Mouse (Mus musculus) urinary bladder, postnatal 36 days (tissue): Measurements from ENCODE around the gene Mrps10.
"Not testable (repeated sequence)": the region's sequence is repeated elsewhere in the genome, so short reads cannot be mapped to it uniquely, and the experiment has no call there.

Experiments
- DNase-seq, 2 experiments: peaks; one replicate each; pipeline ENCODE4 v3.0.0; 2022; ENCODE audit warnings: low spot score in 2 of 2, mixed read lengths in 1 of 2

Gene Mrps10

DNA sequence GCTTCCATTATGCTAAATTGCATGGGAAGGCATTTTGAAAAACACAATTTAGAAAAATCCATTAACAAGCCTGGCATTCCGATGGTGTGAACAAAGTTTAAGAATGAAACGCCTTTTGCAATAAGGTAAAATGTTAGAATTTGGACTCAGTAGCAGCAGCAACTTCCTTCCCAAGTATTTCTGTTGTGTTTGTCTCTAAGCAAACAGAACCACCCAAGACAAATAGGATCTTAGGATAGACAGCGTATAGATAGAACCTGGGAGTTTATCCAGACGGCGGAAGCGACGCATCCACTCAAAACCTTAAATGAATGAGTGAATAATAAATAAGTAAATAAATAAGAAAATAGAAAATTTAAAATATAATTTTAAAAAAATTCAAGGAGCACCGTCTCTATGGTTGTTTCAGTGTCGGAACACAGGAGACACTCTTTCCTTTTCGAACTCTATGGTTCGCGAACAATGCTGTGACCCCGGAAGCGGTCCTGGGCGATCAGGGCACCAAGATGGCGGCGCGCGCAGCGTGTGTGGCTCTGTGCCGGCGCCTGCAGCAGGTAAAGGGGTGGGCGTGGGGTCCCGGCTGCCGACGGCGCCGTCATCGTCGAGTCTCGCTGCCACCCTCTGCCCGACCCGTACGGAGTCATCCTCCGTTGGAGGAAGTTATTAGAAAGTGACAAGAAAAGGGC, at the start of gene Mrps10:
TSS of gene Mrps10 (plus strand) at position 487 of the 686 bp plus-strand sequence.
- DNase-seq, result peak; percentile 67 to 81

DNA sequence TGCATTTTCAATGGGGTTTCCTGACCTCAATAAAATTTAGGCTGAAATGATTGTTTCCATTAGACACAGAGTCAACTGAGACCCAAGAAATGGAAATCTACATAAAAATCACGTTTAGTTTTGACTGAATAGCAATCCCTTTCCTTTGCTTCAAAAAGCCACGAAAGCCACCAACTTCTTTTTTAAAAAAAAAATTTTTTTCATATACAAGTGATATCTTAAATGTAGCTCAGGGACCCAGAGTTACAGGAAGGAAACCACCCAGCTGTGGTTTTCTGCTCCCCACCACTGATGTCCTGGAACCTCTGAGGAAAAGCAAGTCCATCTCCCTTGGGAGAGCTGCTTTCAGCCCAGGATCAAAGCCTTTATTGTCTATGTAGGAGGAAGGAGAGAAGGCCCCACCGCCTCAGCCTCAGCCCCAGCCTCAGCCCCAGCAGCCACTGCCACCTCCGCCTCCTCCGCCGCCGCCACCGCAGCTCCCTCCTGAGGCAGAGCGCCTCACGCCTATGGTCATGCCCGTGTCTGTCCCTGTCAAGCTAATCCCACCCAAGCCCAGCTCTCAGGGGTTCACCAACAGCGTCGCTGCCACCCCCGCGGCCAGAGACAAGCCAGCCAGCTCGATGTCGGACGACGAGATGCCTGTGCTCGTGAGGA, 49.6 kb upstream of the Mrps10 start:
- DNase-seq, result no peak

DNA sequence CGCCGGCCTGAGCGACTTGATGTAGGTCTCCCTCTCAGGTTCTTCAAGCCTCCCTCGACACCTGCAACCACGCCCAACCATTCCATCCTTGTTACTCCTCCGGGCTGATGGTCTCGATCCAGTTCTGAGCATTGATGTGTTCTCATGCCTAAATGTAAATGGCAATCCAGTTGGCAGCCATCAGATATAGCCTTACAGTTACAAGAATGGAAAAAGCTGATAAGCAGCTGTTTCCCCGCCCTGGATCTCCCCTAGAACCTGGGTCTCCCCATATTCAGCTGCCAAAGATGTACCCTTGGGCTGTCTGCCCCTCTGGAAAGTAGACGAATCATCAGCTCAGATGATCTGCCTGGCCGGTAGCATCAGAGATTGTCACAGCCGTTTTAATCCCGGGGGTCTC, 48.9 kb upstream of the Mrps10 start:
- DNase-seq, result no peak

DNA sequence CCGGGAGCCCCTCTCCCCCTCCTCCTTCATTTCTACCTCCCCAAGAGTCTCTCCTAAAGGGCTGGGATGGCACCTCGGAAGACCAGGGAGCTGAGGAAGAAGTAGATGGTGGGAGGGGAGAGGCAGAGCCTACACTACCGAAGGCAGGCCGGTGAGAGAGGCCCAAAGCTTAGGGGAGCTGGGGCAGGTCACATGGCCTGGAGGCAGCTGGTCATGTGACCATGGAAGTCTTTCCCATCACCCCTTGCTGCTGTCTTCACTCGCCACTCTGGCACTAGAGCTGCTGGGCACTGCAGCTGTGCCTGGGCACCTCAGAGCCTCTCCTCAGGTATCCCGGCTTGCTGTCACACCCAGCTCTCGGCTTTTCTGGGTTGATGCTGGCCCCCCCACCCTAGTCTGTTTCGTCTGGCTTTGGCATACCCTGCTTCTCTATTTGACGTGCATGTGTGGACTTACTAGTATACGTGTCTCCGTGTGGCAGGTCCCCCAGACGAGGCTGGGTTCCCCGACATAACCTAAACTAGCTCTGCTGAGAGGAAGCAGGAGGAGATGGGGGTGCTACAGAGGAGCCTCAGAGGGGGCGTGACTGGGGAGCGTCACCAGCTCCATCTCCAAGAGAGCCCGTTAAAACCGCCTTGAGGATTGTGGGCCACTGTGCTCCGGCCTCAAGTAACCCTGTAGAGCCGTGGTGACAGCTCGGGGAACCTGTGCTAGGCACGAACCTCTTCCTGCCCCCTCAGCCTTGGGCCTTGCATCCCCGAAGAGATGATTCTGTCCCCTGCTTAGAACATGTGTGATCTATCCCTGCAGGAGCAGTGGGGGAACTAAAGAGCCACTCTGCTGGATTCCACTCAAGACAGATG, 46.3 kb upstream of the Mrps10 start:
- DNase-seq, result no peak

DNA sequence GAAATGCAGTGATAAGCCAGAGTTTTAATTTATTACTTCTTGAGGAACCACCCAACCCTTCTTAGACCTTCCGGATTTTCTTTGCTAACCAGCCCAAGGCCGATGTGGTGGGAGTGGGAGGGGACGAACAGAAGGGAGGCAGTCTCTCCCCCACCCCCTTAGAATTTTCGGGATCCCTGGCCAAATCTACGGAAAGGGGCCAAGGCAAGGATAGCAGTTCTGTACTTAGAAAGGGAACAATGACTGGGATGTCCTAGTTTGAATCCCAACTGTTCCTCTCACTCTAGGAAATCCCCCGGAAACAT, 45.7 kb upstream of the Mrps10 start:
- no peak for DNase-seq

DNA sequence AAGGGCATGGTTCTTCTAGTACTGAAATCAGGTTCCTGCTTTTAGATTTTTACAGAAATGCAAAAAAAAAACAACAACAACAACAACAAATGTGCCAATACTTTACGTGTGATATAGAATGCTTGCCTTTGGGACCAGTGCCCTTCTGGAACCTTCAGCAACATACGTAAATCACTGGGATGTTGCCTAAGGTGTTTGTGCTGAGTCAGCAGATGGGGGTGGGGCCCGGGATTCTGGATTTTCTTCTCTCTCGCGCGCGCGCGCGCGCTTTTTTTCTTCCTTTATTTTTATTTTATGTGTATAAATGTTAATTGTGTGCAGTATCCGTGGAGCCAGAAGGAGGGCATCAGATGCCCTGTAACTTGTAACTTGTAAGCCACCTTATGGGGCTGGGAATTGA, 41.1 kb upstream of the Mrps10 start:
- DNase-seq, result no peak

DNA sequence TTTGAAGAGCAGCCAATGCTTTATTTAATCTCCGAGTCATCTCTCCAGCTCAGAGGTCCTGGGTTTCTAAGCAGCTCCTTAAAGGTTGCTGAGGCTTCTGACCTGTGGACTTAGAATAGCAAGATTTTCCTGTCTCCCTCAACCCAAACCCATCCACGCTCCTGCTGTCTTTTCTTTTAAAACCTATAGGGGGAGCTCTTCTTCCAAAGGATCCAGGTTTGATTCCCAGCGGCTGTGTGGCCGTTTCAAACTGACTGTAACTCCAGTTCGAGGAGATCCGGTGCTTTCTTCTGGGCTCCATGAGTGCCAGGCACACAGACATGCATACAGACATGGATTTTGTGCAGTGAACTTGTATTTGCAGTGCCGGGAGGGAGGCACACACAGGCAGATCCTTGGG, 40.7 kb upstream of the Mrps10 start:
- DNase-seq, result no peak

DNA sequence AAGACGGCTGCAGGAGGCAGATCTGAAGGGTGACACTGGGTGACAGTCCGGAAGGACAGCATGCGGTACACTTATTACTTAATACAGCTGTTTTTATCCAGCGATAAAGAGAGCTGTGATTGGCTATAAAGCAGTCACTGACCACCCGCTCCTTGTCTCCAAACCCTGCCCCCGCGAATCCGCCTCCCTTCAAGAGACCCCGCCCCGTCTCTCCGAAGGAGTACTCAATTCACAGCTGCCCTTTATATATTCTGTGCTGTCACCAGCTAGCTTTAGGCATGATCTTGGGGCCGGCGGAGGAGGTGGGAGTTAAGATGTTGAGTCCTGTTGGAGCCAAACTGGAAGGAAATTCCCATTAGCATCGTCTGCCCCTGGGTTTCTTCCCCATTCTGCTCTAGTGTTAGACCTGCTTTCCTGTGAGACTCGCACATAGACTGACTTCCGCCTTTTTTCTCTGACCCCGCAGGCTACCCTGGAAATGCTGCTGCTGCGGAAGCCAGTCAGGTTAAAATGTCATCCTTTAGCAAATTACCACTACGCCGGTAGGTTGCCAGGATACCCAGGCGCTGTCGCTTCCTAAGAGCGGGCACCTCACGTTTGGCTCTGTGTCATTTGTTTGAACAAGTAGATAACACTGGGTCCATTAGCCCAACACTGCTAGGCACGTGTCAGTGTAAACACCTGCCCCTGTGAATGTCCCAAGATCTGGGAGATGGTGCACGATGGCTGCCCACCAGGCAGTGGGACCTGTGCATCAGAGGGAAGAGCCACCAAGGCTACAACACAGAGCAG, 39.9 kb upstream of the Mrps10 start:
- DNase-seq, result no peak

DNA sequence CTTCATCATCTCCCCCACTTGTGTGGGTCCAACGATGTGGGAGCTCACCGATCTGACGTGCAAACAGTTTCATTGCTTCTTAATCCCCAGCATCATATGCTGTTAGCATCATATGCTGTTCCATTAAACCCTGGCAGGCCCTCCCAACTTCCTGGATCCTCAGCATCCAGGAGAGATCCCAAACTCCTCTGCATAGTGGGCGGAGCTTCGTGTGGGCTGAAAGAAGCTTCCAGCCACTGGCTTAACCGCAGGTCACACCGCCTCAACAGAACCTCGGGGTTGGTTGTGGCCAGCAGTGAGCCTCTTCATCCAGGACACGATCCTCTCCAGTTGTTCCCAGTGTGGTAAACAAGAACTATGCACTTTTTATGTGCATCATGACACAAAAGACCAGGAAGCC, 38.1 kb upstream of the Mrps10 start:
- no peak for DNase-seq

DNA sequence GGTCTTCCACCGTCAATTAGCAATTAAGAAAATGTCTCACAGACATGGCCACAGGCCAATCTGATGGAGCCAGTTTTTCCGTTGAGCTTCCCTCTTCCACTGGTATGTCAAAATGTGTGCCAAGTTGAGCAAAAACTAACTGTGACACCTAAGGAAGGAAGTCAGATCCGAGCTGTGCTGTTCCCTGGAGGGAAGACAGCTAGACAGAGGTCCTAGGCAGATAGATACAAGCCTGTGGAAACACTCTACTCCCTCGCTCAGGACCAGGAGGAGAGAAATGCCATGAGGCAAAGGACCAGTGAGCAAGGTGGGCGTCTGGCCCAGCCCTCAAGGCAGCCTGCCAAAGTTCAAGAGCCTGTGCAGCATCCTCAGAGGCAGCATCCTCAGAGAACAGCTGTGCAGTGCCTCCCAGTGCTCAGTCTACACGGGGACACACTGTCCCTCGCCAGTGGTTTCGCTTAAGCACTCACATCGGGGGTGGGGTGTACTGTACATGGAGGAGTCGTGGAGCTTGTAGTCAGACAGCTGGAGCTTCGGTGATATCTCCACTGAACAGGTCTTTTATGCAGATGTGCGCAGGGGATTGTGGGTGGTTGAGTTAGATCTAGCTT, 36.6 kb upstream of the Mrps10 start:
- no peak for DNase-seq

DNA sequence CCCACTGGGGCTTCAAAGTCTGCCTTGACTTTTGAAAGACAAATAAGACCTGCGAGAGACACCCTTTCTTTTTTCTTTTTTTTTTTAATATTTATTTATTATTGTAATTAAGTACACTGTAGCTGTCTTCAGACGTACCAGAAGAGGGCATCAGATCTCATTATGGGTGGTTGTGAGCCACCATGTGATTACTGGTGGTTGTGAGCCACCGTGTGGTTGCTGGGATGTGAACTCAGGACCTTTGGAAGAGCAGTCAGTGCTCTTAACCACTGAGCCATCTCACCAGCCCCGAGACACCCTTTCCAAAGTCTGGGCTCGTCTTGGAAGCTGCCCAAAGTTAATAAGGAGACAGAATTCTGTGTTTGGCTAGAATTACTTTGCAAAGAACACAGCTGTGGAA, 36.0 kb upstream of the Mrps10 start:
- DNase-seq, result not testable (repeated sequence)

DNA sequence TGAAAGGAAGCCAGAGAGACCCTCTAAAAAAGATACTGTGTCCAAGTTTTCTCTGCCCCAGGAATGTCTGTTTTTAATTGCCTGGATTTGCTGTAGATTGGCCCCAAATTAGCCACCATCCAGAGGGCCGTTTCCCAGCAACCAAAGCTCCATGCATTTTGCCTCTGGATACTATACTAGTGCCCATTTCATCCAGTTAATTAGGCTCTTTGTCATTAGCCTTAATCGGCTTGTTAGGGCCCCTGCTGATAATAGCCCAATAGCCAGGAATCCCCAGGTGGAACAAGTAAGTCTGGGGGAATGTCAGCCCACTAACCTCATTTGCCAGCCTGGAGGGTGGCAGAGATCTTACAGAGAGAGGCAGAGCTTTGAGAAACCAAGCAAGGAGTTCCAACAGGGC, 35.3 kb upstream of the Mrps10 start:
- no peak for DNase-seq

DNA sequence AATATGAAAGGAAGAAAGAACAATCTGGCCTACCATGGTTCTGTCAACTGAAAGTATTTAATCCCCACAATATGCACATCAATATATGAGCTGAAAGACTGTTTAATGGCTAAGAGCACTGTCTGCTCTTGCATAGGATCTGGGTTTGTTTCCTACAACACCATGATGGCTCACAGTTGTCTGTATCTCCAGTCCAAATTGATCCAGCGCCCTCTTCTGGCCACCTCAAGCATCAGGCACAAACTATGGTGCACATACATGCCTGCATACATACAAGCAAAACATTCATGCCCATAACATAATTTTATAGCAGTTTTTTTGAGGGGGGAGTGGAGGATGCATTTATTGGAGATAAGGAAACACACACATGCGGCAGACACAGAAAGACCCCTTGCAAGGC, 25.6 kb upstream of the Mrps10 start:
- no peak for DNase-seq

DNA sequence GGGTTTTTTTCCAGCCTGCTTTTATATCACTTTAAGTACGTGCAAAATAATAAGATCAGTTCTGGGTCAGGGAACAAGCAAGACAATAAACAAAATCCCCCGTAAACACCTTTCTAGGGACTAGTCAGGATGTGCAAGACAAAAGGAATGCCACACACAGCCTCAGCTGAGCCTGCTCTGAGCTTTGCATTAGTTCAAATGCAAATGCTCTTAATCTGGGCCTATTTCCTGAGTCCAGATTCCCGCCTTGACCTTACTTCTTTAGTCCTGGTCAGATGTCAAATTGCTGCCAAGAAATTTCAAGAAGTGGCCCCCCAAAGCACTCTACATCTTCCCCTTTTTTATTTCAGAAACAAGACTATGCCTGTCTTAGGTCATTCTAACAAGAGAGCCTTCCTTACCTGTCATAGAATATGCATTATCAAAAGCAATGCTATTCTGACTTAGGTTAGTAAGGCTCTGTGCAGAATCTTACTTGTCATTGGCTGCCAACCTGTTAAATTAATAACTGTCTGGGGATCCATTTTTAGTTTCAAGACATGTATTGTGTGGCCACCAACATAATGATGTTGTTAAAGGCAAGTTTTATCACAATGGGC, 18.9 kb upstream of the Mrps10 start:
- no peak for DNase-seq

DNA sequence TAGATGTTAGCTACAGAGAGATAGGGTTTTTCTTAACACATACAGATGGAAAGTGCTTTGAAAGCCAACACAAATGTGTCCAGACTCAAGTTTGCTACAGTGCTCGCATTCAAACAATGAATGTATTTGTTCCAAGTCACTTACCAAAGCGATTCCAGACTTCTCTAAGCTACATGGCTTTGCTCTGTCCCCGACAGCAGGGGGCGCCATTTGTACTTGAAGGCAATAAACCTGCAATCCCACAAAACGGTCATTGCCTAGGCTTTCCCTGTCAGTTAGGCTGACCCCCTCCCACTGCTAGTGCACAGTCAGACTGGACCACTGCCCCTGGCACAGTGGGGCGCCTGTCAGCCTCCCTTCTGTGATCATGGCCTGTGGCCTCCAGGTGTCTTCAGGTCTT, 8.7 kb upstream of the Mrps10 start:
- peak in 1 of 2 experiments; percentile 28 for DNase-seq

DNA sequence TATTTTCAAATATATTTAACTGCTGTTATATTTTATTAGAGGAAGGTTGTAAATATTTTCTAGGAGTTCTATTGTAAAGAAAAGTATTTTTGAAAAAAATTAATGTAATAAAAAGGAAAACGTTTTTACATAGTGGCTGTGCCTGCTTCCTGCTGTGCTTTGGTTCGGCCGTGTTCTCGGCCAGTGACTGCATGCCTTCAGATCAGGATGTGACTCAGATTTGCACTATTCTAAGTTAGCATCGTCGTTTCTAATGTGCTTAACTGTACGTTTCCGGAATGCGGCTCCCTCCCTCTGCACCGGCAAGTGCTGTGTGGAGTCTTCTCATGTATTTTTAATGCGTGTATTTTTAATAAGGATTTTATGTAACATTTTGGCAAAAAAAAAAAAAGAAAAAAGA, 7.3 kb upstream of the Mrps10 start:
- DNase-seq, result no peak

DNA sequence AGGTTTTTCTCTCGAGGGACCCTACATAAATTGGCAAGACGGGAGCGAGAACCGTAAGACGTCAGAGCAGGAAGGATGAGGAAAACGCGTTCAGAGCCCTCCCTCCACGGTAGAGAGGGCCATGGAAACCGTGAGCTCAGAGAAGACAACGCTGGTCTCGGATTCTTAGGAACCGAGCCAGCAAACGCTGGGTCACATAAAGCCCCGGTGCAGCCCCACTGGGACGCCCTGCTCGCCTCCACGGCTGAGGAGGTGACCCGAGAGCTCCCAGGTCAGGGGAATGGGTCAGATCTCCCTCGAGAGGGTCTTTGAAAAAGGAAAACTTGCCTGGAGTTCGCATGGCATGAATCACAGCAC, 378 bp downstream of the Mrps10 start:
- DNase-seq, result peak in 1 of 2 experiments; percentile 9

DNA sequence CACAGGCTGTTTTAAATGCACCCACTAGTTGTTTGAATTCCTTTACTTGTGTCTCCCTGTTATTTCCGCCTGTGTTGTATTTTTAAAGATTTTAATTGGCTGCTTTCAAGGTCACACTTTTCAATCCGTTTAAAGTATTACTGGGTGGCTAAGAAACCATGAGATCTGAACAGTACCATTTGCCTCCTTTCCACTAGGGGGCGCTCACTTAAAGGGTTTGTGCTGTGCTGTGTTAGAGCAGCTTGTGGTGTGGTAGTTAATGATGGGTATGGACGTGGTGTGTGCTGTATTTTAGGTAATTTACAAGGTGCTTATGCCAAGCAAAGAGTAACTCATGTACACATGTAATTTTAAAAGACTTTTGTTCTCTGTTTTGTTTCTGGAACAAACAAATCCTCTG, 2.8 kb downstream of the Mrps10 start:
- DNase-seq, result peak; percentile 42 to 56

DNA sequence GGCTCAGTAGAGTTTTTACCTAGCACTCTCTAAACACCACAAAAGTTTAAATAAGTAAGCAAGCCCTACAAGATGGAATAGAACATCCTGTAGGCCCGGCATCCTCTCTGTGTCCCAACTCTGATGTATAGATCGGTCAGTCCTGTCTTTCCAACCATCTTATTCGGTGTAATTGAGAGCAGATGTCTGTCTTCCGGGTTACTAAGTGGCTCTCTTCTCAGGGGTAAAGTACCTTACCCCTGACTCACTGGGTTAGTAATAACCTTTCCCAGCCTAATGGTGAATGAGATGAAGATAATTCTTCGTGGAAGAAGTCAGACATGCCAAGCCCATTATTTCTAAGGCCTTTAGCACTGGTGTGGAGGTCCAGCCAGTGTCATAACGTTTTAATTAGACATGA, 5.3 kb downstream of the Mrps10 start:
- DNase-seq, result no peak

DNA sequence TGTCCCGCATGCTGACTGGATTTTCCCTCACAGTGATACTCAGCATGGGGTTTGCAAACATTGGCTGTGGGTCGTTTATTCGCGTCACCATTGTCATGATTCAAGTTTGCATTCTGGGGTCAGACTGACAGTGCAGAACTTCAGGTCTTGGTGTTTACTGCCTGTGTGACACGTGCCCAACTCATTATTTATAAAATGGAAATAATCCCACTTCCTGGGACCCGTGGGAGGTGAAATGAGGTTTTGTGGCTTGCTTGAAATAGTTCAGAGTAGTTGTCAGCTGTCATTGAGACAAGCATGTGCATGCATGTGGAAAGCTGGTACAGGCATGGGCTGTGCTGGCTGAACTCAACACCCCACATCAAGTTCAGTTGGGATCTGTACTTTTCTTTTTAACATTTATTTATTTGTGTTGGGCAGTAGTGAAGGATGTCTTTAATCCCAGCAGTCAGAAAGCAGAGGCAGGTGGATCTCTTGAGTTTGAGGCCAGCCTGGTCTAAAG, 8.1 kb downstream of the Mrps10 start:
- DNase-seq, result no peak

DNA sequence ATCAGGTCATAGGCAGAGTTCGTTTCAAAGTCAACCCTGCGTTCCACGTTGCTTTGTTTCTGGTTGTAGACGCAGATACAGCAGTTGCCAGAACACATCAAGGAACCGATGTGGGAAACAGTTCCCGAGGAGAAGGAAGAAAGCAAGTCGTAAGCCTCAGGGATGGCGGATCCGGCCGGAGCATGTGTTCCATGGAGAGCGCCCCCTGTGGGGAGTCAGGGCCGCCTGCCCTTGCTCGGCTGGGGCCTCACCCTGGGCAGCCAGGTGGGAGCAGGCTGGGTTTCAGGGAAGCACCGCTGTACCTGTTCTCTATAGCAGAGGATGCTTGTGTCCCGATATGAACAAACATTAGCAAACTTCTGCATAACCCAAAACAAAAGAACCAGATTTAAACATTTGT, 9.4 kb downstream of the Mrps10 start:
- no peak for DNase-seq
